Mouse (Mus musculus) small intestine, adult 2 months (tissue): Measurements from ENCODE around the gene Il17c.

Experiments
- CTCF ChIP-seq: fragments of 200-500 bp; IDR thresholded peaks from 2 replicates; pipeline ENCODE4 v1.5.1; 2012; ENCODE audit warnings: low read depth, mild to moderate bottlenecking, control low read depth, inconsistent platforms, low read length, moderate library complexity, mixed read lengths; ENCODE audit not compliant: insufficient replicate concordance, insufficient read length; ENCODE audit errors: extremely low read depth
- POLR2A ChIP-seq: fragments of 200-500 bp; IDR thresholded peaks from 2 replicates; pipeline ENCODE4 v1.6.1; 2012; ENCODE audit warnings: low read depth, mild to moderate bottlenecking, control low read depth, inconsistent platforms, low read length, moderate library complexity

DNA sequence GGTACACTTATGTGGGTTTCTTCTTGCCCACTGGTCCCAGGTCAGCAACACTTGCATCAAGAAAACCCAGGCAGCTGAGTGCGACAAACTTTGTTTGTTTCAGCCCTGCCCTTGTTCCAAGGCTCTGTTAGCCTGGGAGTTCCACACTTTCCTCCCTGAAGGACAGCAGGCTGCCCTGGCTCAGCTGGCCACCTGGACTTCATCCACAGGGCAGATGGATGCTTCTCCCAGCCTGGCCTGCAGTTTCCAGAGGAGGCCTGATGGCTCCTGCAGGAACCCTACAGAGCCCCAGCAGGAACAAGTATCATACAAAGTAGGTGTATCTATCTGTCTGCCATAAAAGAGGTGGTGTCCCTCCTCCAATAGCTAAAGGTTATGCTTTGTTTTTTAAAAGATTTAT, 19.5 kb downstream of the Il17c start:
- no peak for TF ChIP-seq CTCF
- TF ChIP-seq POLR2A, result no peak
